In the genomic region with DNA sequence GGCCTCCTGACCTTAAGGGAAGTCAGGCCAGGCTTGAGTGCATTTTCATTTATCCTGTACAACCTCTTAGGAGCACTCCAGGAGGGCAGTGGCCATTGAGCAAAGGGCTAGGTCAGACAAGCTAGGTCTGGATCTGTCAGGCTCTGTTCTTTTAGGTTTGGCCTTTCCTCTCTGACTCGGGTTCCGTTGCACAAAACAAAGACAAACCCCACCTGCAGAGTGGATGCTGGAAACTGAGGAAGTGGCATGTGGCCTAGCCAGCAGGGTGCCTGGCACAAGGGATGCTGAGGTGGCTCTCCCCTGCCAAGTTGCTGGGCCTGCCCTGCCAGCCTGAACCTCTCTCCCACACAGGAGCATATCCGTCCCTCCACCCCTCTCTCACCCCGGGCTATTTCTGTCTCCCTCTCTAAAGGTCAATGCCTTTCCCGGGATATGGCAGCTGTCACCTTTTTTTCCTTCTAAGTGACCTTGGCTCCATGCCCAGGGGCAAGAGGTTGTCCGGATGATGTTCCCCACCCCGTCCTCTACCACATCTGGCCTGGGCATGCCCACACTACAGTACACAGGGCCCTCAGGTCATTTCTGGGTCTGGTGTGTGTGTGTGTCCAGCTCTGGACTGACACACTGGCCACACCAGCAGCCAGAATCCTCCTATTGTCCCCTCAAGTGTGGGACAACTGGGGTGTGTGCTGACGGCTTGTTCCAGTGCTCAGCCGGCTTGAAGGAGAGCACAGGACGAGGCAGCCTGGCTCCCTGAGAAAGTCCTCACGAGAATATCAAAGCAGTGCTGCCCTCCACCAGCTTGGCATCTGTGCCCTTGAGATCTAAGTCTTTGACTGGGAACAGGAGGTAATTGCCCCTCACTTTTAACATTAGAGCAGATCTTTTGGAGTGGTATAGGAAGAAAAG, we compare ENCODE assay signal across 9 mouse cellular contexts.
DNase-seq lines count a peak whose midpoint lies in the region; ATAC-seq lines count a peak whose summit lies in the region.
"Had no signal": no experiment of that assay in that cellular context is flagged by ENCODE, and none has a peak within 500 bp of the region (broad histone marks: within the 10 kb centered on the region; RNA-seq: fewer than 3 reads in every experiment).

No protein-coding gene starts in this region.

- peaks cover 62% of the 10 kb centered on the region for H3K4me1 ChIP-seq in midbrain, embryonic 12.5 days

- no peak for DNase-seq in cerebellum, postnatal 4 days (ENCODE audit: low spot score in 2 of 2)
- peak; percentile 79 to 93 for DNase-seq in cerebellum, postnatal 14 days
- DNase-seq in heart, adult 8-10 months (ENCODE audit: low spot score), result peak; percentile 79
- peak; percentile 86 for DNase-seq in kidney, adult 9 months
- DNase-seq in adipocyte (ENCODE audit: low spot score), result no peak
- DNase-seq in frontal cortex, adult 2 months (ENCODE audit: extremely low spot score in 1 of 2, low spot score in 1 of 2), result no peak

- H3K36me3 ChIP-seq in midbrain, embryonic 12.5 days, result no peaks in the 10 kb centered on the region

- no peak overlapping the region for H3K4me3 ChIP-seq in midbrain, embryonic 12.5 days
- H3K4me3 ChIP-seq: erythroblast, embryonic 14.5 days had no signal

- 16% methylated on average over 11 of the region's 11 CpGs for WGBS in midbrain, embryonic 12.5 days

- peak overlapping the region; percentile 51; the same call in 1 of the 2 replicates for H3K9ac ChIP-seq in midbrain, embryonic 12.5 days (replicated peaks)

- H3K9me3 ChIP-seq in midbrain, embryonic 12.5 days, result no peaks in the 10 kb centered on the region

- peak overlapping the region; percentile 26 for H3K4me2 ChIP-seq in midbrain, embryonic 12.5 days (replicated peaks)

- H3K27ac ChIP-seq in midbrain, embryonic 12.5 days (replicated peaks), result peak overlapping the region; percentile 96

- H3K27me3 ChIP-seq in midbrain, embryonic 12.5 days, result peaks cover 24% of the 10 kb centered on the region

- ATAC-seq in cerebellum, adult (ENCODE audit: insufficient number of reproducible peaks, low FRiP score, low TSS enrichment), result peak; percentile 86
- ATAC-seq in midbrain, embryonic 12.5 days (ENCODE audit: low FRiP score, low read depth), result no peak

Comparison
In these comparisons a context has a peak if more than half of its experiments do, and no peak if none do; other contexts are left out.
1. DNase-seq: peak in cerebellum, postnatal 14 days (2 of 2), heart, adult 8-10 months (single experiment) and kidney, adult 9 months (single experiment); none in cerebellum, postnatal 4 days (0 of 2), adipocyte (single experiment) and frontal cortex, adult 2 months (0 of 2).